Mouse (Mus musculus): ENCODE results near the gene Vav1. TPM values are rescaled to one million over a fixed set of nuclear protein-coding genes. Genes with fewer than 3 reads are reported as not detected.

The Vav1 gene
- polyA plus RNA-seq, 1 experiment from 2014 or later: 13.8 TPM

DNA sequence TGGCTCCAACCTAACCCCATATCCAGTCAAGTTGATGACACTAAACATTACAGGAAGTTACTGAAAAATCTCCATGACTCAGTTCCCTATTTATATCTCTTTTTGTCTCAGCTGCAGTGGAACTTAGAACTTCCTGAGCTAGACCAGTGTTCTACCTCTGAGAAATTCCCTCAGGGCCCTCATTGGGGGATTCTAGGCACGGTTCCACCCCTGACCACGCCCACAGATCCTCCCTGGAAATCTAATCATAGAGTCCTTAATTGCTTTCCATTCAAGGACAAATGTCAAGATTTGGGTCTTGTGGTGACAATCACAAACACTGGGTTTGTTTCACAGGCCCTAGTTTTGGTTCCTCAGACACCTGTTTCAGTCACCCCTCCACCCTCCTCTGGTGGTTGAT, 6.2 kb downstream of the Vav1 start:
- H3K4me3 ChIP-seq (replicated peaks): no peak overlapping the region
- WGBS (ENCODE audit: insufficient replicate concordance): 18% methylated on average over 2 of the region's 2 CpGs
- H3K36me3 ChIP-seq (replicated peaks): peaks cover 6% of the 10 kb centered on the region; the same call in 1 of the 2 replicates
- no peak overlapping the region for H3K27ac ChIP-seq (replicated peaks)
- no peak for ATAC-seq (ENCODE audit: insufficient read depth)
- no peak overlapping the region for H3K9ac ChIP-seq
- H3K27me3 ChIP-seq: no peaks in the 10 kb centered on the region
- peaks cover 15% of the 10 kb centered on the region for H3K4me1 ChIP-seq (replicated peaks)
- H3K4me2 ChIP-seq: no peak overlapping the region
- no peaks in the 10 kb centered on the region for H3K9me3 ChIP-seq (replicated peaks)

GRCm38 (mm10) chr17:57286718-57287355, 7.9 kb downstream of the Vav1 start:
- H3K9me3 ChIP-seq (replicated peaks): no peaks in the 10 kb centered on the region
- no peak overlapping the region for H3K27ac ChIP-seq (replicated peaks)
- no peak overlapping the region for H3K4me2 ChIP-seq

DNA sequence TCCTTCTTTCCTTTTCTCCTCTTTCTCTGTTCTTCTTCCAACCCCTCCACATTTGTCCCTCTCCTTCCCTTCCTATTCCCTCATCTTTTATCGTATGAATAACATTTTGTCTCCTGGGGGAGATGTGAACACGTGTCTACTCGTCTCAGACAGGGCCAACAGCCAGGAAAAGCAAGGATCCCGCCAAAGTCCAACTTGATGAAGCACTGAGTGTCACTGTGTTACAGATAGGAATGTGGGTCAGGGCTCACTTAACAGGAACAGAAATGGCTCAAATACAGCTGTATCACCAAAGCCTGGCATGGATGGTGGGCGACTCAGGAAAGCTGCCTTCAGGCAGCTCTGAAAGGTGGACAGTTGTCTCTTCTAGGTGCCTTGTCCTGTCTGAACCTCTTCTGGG, 10.4 kb downstream of the Vav1 start:
- no peaks in the 10 kb centered on the region for H3K9me3 ChIP-seq (replicated peaks)
- no peak overlapping the region for H3K27ac ChIP-seq (replicated peaks)
- WGBS (ENCODE audit: insufficient replicate concordance): 63% methylated on average over 5 of the region's 5 CpGs

More at GRCm38 (mm10) chr17:57286718-57287355, 7.9 kb downstream of the Vav1 start:
- H3K27me3 ChIP-seq: no peaks in the 10 kb centered on the region
- H3K4me1 ChIP-seq (replicated peaks): peaks cover 24% of the 10 kb centered on the region
- H3K36me3 ChIP-seq (replicated peaks): peaks cover 6% of the 10 kb centered on the region; the same call in 1 of the 2 replicates
- no peak overlapping the region for H3K9ac ChIP-seq
- no peak for ATAC-seq (ENCODE audit: insufficient read depth)
- H3K4me3 ChIP-seq (replicated peaks): no peak overlapping the region
- 21% methylated on average over 8 of the region's 8 CpGs for WGBS (ENCODE audit: insufficient replicate concordance)

DNA sequence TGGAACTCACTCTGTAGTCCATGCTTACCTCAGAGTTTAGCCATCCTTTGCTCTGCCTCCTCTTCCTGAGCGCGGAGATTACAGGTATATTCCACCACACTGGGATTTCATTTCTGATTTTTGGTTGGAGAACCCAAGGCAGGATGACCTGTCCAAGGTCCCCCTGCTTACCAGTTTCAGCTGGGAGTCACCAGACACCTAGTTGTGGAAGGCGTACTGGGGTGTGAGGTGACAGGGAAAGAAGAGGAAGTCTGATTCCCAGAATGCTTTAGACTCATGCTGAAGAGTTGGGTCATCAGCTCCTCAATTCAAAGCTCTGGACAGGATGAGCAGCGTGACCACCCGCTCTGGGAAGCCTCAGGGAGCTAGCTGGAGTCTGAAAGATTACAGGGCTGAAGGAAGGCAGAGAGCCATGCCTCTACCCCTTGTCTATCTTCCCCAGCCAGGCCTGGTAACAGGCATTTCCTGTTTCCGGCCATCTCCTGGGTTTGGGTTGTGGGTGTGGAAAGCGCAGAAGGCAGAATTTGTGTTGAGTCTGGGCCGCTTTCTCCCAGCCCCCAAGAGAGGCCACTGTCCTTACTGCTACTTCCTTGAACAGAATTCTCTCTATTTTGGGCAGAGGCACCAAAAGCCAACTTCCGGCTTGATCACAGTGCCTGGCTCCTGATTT, 11.2 kb downstream of the Vav1 start:
- Histone ChIP-seq H3K4me1 (replicated peaks) (peaks cover 20% of the 10 kb centered on the region), H3K36me3 (replicated peaks) (peaks cover 6% of the 10 kb centered on the region; the same call in 1 of the 2 replicates), H3K4me2 (peak overlapping the region; percentile 42), H3K9ac (no peak overlapping the region), H3K27ac (replicated peaks) (peak overlapping the region; percentile 53), H3K27me3 (no peaks in the 10 kb centered on the region), H3K4me3 (replicated peaks) (peak overlapping the region; percentile 4; the same call in 1 of the 2 replicates), H3K9me3 (replicated peaks) (no peaks in the 10 kb centered on the region)
- ATAC-seq (ENCODE audit: insufficient read depth): peak; percentile 72
- WGBS (ENCODE audit: insufficient replicate concordance): 28% methylated on average over 9 of the region's 9 CpGs

More for the DNA sequence above, 10.4 kb downstream of the Vav1 start:
- Histone ChIP-seq H3K4me2 (no peak overlapping the region), H3K4me1 (replicated peaks) (peaks cover 24% of the 10 kb centered on the region), H3K9ac (no peak overlapping the region), H3K27me3 (no peaks in the 10 kb centered on the region), H3K36me3 (replicated peaks) (peaks cover 6% of the 10 kb centered on the region; the same call in 1 of the 2 replicates), H3K4me3 (replicated peaks) (no peak overlapping the region)
- ATAC-seq (ENCODE audit: insufficient read depth): no peak

DNA sequence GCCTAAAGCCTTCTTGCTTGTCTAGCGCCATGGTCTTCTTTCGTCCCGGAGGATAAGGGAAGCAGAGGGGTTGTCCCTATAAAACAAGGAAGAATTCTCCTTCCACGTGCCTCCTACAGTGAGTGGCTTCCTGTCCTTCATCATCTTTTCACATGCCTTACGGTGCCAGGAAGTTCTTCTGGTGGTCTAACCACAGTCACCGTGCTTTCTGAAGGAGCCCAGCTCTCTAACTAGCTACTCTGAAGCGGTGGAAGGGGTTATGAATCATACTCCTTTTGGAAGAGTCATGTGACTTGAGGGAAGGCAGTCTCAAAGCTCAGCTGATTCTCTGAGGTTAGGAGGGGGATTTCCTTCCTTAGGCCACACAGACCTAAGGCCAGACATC, 11.8 kb downstream of the Vav1 start:
- WGBS (ENCODE audit: insufficient replicate concordance): 15% methylated on average over 7 of the region's 7 CpGs
- H3K9ac ChIP-seq: no peak overlapping the region
- H3K36me3 ChIP-seq (replicated peaks): peaks cover 6% of the 10 kb centered on the region; the same call in 1 of the 2 replicates
- peak overlapping the region; percentile 42 for H3K4me2 ChIP-seq
- no peaks in the 10 kb centered on the region for H3K9me3 ChIP-seq (replicated peaks)
- no peaks in the 10 kb centered on the region for H3K27me3 ChIP-seq
- ATAC-seq (ENCODE audit: insufficient read depth): peak; percentile 16
- peaks cover 20% of the 10 kb centered on the region for H3K4me1 ChIP-seq (replicated peaks)
- H3K4me3 ChIP-seq (replicated peaks): peak overlapping the region; percentile 4; the same call in 1 of the 2 replicates
- peak overlapping the region; percentile 53; the same call in 1 of the 2 replicates for H3K27ac ChIP-seq (replicated peaks)

DNA sequence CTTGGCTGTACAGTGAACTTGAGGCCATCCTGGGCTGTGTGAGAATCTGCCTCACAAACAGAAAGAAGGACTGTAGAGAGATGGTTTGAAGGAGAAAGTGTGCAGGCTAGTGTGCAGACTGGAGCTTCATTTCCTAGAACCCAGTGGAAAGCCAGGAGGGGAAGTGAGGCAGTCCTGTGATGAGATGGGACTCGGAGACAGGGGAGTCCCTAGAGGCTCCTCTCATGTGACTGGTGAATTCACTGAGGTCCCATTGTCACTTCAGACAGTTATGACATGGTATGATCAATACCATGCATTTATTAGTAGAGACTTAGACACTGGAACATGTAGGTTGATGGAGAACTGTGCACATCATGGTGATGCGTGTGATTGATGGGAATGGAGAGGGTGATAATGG, 13.4 kb downstream of the Vav1 start:
- Histone ChIP-seq H3K4me3 (replicated peaks) (no peak overlapping the region), H3K36me3 (replicated peaks) (peaks cover 6% of the 10 kb centered on the region; the same call in 1 of the 2 replicates), H3K4me2 (no peak overlapping the region), H3K27me3 (no peaks in the 10 kb centered on the region), H3K27ac (replicated peaks) (no peak overlapping the region), H3K9ac (no peak overlapping the region), H3K9me3 (replicated peaks) (no peaks in the 10 kb centered on the region), H3K4me1 (replicated peaks) (peaks cover 15% of the 10 kb centered on the region)
- WGBS (ENCODE audit: insufficient replicate concordance): 61% methylated on average over 2 of the region's 2 CpGs
- no peak for ATAC-seq (ENCODE audit: insufficient read depth)

DNA sequence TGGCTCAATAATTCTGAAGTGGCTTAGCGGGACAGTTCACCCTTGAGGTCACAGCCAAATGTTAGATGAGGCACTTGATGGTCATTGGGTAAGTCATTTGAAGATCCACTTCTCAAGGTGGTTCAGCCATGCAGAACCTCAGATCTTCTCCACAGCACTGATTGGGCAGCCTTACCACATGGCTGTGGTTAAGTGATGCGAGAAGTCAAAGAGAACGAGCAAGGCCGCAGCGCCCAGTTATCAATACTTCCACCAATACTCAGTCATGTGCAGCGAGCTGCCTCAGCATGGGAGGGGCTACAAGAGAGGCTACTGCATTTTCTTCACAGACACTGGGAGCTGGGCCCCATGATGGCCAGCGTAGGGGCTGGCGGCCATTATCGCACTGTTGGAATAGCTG, 14.1 kb downstream of the Vav1 start:
- no peak overlapping the region for H3K9ac ChIP-seq
- 76% methylated on average over 9 of the region's 9 CpGs for WGBS (ENCODE audit: insufficient replicate concordance)
- H3K27ac ChIP-seq (replicated peaks): no peak overlapping the region
- H3K9me3 ChIP-seq (replicated peaks): no peaks in the 10 kb centered on the region
- peaks cover 4% of the 10 kb centered on the region; the same call in 1 of the 2 replicates for H3K36me3 ChIP-seq (replicated peaks)
- no peak overlapping the region for H3K4me3 ChIP-seq (replicated peaks)
- H3K4me1 ChIP-seq (replicated peaks): peaks cover 15% of the 10 kb centered on the region
- H3K27me3 ChIP-seq: no peaks in the 10 kb centered on the region
- no peak overlapping the region for H3K4me2 ChIP-seq
- no peak for ATAC-seq (ENCODE audit: insufficient read depth)

DNA sequence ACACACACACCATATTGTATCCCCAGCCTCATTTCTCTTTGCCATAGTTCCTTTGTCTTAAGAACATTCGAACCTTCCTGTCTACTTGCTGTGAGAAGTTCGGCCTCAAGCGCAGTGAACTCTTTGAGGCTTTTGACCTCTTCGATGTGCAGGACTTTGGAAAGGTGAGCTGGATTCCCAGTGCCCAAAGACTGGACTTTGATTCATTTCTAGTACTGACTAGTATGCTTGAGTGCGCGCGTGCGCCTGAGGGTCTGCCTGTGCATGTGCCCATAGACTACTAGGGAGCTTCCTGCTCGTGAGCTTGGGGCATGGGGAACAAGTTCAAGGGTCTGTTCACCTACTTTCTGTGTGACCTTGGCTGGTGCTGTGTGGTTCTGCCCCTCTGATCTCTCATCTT, 17.0 kb downstream of the Vav1 start:
- H3K9ac ChIP-seq: no peak overlapping the region
- no peak overlapping the region for H3K4me2 ChIP-seq
- WGBS (ENCODE audit: insufficient replicate concordance): 73% methylated on average over 9 of the region's 9 CpGs
- H3K27ac ChIP-seq (replicated peaks): no peak overlapping the region
- H3K4me1 ChIP-seq (replicated peaks): peaks cover 3% of the 10 kb centered on the region; the same call in 1 of the 2 replicates
- no peaks in the 10 kb centered on the region for H3K9me3 ChIP-seq (replicated peaks)
- no peak overlapping the region for H3K4me3 ChIP-seq (replicated peaks)
- H3K27me3 ChIP-seq: no peaks in the 10 kb centered on the region
- no peak for ATAC-seq (ENCODE audit: insufficient read depth)
- 0 out of 2 replicates have a peak, but pooled peaks cover under 1% of the 10 kb centered on the region for H3K36me3 ChIP-seq (replicated peaks)

DNA sequence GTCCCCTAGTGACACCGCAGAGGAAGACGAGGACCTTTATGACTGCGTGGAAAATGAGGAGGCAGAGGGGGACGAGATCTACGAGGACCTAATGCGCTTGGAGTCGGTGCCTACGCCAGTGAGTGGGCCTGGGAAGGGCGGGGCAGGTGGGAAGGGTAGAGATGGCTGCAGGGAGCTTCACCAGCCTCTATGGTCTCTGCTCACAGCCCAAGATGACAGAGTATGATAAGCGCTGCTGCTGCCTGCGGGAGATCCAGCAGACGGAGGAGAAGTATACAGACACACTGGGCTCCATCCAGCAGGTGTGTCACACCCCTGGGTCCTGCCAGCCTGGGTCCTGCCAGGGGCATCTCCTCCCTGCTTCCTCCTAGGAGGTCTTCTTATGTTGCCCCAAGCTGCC, 18.1 kb downstream of the Vav1 start:
- Histone ChIP-seq H3K9ac (no peak overlapping the region), H3K4me3 (replicated peaks) (no peak overlapping the region), H3K9me3 (replicated peaks) (no peaks in the 10 kb centered on the region), H3K27me3 (no peaks in the 10 kb centered on the region), H3K36me3 (replicated peaks) (0 out of 2 replicates have a peak, but pooled peaks cover 5% of the 10 kb centered on the region), H3K27ac (replicated peaks) (no peak overlapping the region), H3K4me2 (no peak overlapping the region), H3K4me1 (replicated peaks) (no peaks in the 10 kb centered on the region)
- no peak for ATAC-seq (ENCODE audit: insufficient read depth)
- 55% methylated on average over 12 of the region's 12 CpGs for WGBS (ENCODE audit: insufficient replicate concordance)

DNA sequence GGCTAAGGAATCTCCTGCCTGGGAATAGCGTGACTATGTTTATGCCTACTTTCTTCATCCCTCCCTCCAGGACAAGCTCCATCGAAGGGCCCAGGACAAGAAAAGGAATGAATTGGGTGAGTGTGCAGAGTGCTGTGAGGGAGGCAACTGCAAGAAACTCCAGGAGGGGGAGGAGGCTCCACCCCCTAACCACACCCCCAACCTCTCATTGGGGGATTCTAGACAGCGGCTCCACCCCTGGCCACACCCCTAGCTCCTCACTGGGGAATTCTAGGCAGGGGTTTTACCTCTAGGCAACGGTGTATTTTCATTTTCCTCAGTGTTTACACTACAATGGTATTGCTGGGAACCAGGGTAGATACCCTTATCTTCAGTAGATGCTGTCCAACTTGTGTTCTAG, 26.7 kb downstream of the Vav1 start:
- H3K4me2 ChIP-seq: no peak overlapping the region
- 0 out of 2 replicates have a peak, but pooled peaks cover 10% of the 10 kb centered on the region for H3K36me3 ChIP-seq (replicated peaks)
- no peak for ATAC-seq (ENCODE audit: insufficient read depth)

DNA sequence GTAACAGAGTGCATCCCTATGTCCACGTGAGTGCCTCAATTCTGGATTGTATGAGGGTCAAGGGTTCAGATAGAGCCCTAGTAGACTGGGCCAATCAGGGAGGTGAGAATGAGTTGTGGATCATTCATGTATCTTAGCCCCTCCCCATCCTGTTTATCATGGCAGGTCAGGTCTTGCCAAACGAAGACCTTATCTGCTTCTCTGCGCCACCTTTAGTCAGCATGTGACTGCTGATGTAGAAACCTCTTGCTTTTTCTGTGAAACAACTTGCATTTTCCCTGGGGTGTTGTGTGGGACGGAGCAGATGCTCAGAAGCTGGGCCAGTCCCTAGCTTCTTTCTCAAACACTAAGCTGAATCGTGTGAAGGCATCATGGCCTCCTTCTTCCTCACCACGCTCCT, 28.2 kb downstream of the Vav1 start:
- Histone ChIP-seq H3K9ac (no peak overlapping the region), H3K9me3 (replicated peaks) (no peaks in the 10 kb centered on the region), H3K27ac (replicated peaks) (no peak overlapping the region), H3K4me1 (replicated peaks) (peaks cover 6% of the 10 kb centered on the region; the same call in 1 of the 2 replicates), H3K36me3 (replicated peaks) (0 out of 2 replicates have a peak, but pooled peaks cover 7% of the 10 kb centered on the region), H3K4me3 (replicated peaks) (no peak overlapping the region), H3K4me2 (no peak overlapping the region), H3K27me3 (no peaks in the 10 kb centered on the region)
- ATAC-seq (ENCODE audit: insufficient read depth): no peak
- 52% methylated on average over 6 of the region's 6 CpGs for WGBS (ENCODE audit: insufficient replicate concordance)

More for the DNA sequence above, 26.7 kb downstream of the Vav1 start:
- H3K9ac ChIP-seq: no peak overlapping the region
- no peak overlapping the region for H3K4me3 ChIP-seq (replicated peaks)
- H3K4me1 ChIP-seq (replicated peaks): no peaks in the 10 kb centered on the region
- 66% methylated on average over 4 of the region's 4 CpGs for WGBS (ENCODE audit: insufficient replicate concordance)
- H3K27ac ChIP-seq (replicated peaks): no peak overlapping the region
- no peaks in the 10 kb centered on the region for H3K27me3 ChIP-seq
- no peaks in the 10 kb centered on the region for H3K9me3 ChIP-seq (replicated peaks)

All from liver, embryonic 15.5 days (tissue).